Mouse (Mus musculus) kidney, postnatal 0 days (tissue): Measurements from ENCODE around the gene Prr11. TPM values are rescaled to one million over a fixed set of nuclear protein-coding genes. Genes with fewer than 3 reads are reported as not detected.

Experiments
- ATAC-seq: fragments of 200-750 bp; cut with Nextera tagmentation; replicated peaks from 2 replicates; pipeline ENCODE4 v1.8.0; 2017; ENCODE audit warnings: low read depth, moderate number of reproducible peaks, moderate TSS enrichment, moderate library complexity; ENCODE audit not compliant: low FRiP score
- DNase-seq: peaks from one replicate; pipeline ENCODE4 v3.0.0-alpha.2; 2016; ENCODE audit warnings: low spot score
- H3K27ac ChIP-seq: fragments of 300-500 bp; sonication (generic); 2 replicates; pipeline ENCODE4 v1.5.1; 2014; ENCODE audit warnings: mild to moderate bottlenecking
- H3K27me3 ChIP-seq: fragments of 300-500 bp; sonication (generic); 2 replicates; pipeline ENCODE4 v1.6.1; 2014; ENCODE audit warnings: low read length, mixed read lengths; ENCODE audit not compliant: insufficient read depth
- H3K36me3 ChIP-seq: fragments of 300-500 bp; sonication (generic); 2 replicates; pipeline ENCODE4 v1.6.1; 2014; ENCODE audit warnings: low read length, mixed read lengths; ENCODE audit not compliant: insufficient read depth
- H3K4me1 ChIP-seq: fragments of 300-500 bp; sonication (generic); replicated peaks from 2 replicates; pipeline ENCODE4 v1.6.1; 2014; ENCODE audit warnings: antibody characterized with exemption, low read length, mixed read lengths; ENCODE audit not compliant: insufficient read depth
- H3K4me2 ChIP-seq: fragments of 300-500 bp; sonication (generic); 2 replicates; pipeline ENCODE4 v1.6.1; 2014; ENCODE audit warnings: mild to moderate bottlenecking, low read length, moderate library complexity, mixed read lengths
- H3K4me3 ChIP-seq: fragments of 300-500 bp; sonication (generic); replicated peaks from 2 replicates; pipeline ENCODE4 v1.5.1; 2014; ENCODE audit warnings: low read depth, low read length
- H3K9ac ChIP-seq: fragments of 300-500 bp; sonication (generic); 2 replicates; pipeline ENCODE4 v1.6.1; 2014; ENCODE audit warnings: low read depth, low read length
- H3K9me3 ChIP-seq: fragments of 300-500 bp; sonication (generic); replicated peaks from 2 replicates; pipeline ENCODE4 v1.6.1; 2016; ENCODE audit warnings: low read length, inconsistent platforms, mixed read lengths
- CTCF ChIP-seq: IDR thresholded peaks from 2 replicates; pipeline ENCODE4 v1.5.1; 2016; ENCODE audit warnings: antibody characterized with exemption, low read depth, mild to moderate bottlenecking, moderate library complexity
- WGBS: fragments of 180-500 bp; shearing (Covaris S2); extraction: QIAGEN DNeasy Blood & Tissue Kit; methylation state at CpG from one replicate; pipeline ENCODE4 v1.1.7; 2014; 5-methylcytosine and 5-hydroxymethylcytosine counted together
- polyA plus RNA-seq: library from polyadenylated mRNA; unstranded; fragments of >200 nt; fragmentation: Nextera tagmentation; extraction: Ambion mirVana; gene quantifications from 2 replicates; pipeline ENCODE4 v1.2.1, GENCODE M21; 2015

Gene Prr11
- polyA plus RNA-seq, 1 experiment from 2014 or later = 4.0 TPM

DNA sequence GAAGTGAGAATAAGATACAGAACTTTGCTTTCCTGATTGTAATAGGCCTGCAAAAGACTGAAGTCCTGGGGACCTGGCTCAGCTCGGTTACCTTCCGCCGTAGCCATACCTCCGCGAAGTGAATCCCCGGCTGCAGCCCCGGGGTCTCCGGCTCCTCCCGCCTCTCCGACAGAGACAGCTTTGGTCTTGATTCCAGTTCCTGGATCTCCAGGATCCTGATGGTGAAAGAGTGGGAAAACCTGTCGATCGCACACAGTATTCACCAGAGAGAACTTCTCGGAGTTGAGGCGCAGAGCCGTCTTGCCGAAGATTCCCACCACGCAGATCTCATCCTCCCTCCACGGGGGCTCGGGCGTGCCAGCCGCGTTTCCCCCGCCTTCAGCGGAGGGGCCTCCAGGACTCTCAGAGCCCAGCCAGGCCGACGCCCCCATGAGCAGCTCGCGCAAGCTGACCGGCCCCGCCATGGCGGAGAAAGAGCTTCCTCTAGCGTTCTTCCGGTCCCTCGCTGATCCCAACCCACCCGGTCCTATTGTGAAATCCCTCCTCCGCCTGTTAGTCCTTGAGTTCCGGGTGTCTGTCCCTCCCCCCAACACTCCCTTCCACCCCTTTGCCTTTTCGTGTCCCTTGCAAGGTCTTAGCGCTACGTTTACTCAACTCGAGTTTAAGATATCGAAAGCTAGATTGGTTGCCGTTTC lies 22.1 kb downstream of the Prr11 start, which contains the start of gene Smg8:
TSS of gene Smg8 (minus strand) at position 485 of the 695 bp plus-strand sequence.
- Histone ChIP-seq H3K27ac (peak within 1 kb of the TSS; percentile 58), H3K4me1 (peaks cover 15% of the 10 kb centered on the region; the same call in 1 of the 2 replicates), H3K36me3 (peaks cover 17% of the 10 kb centered on the region; the same call in 1 of the 2 replicates), H3K4me2 (peak within 1 kb of the TSS; percentile 92), H3K27me3 (no peaks in the 10 kb centered on the region), H3K9ac (peak within 1 kb of the TSS; percentile 91), H3K4me3 (peak within 1 kb of the TSS; percentile 95), H3K9me3 (no peaks in the 10 kb centered on the region)
- under 1% methylated on average over 43 of the region's 43 CpGs for WGBS
- no peak for TF ChIP-seq CTCF
- DNase-seq = peak; percentile 97
- peak; percentile 85 for ATAC-seq

DNA sequence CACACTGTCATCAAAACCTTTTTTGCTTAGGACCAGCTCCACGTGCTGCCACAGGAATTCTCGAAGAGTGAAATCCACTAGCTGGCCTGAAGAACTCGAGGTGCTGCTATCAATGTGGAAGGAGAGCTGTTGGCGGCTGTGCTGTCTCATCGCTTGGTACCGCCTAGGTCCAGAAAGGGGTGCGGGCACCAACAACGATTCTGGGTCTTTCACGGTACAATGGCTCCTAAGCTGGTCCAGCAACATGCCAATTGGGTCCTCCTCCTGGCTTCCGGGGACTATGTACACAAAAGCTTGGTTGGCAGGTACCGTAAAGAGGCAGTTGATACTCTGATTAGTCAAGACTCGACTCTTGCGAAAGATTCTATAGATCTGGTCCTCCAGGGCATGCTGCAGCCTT lies 23.0 kb downstream of the Prr11 start:
- TF ChIP-seq CTCF = no peak
- peaks cover 16% of the 10 kb centered on the region; the same call in 1 of the 2 replicates for H3K36me3 ChIP-seq
- peak overlapping the region; percentile 95 for H3K4me3 ChIP-seq

DNA sequence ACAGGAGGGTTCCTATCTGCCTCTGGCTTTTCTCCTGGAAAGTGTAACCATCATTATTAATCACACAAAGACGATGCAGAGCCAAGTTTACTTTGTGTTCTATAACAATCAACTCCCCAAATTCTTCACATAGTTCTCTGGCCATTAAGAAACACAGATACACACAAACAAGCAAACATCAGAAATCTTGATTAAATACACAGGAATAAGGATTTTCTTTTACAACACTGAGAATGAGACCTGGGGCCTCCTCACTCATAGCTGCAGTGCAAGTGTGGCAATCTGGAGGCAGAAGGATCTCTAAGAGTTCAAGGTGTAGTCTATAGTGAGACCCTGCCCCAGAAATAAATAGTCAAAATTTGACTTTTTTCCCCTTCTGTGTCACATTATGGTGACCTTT lies 24.8 kb downstream of the Prr11 start:
- peaks cover 29% of the 10 kb centered on the region; the same call in 1 of the 2 replicates for H3K36me3 ChIP-seq
- H3K27me3 ChIP-seq = no peaks in the 10 kb centered on the region
- TF ChIP-seq CTCF = no peak
- H3K4me1 ChIP-seq = peaks cover 15% of the 10 kb centered on the region; the same call in 1 of the 2 replicates
- no peak overlapping the region for H3K4me3 ChIP-seq
- no peak overlapping the region for H3K27ac ChIP-seq
- H3K9ac ChIP-seq = no peak overlapping the region
- WGBS = 66% methylated on average over 1 of the region's 1 CpGs
- DNase-seq = no peak
- no peak overlapping the region for H3K4me2 ChIP-seq
- no peak for ATAC-seq
- H3K9me3 ChIP-seq = no peaks in the 10 kb centered on the region

More for the DNA sequence above, 23.0 kb downstream of the Prr11 start:
- Histone ChIP-seq H3K4me1 (peaks cover 15% of the 10 kb centered on the region; the same call in 1 of the 2 replicates), H3K4me2 (peak overlapping the region; percentile 92), H3K9ac (no peak overlapping the region; the same call in 1 of the 2 replicates), H3K9me3 (no peaks in the 10 kb centered on the region), H3K27me3 (no peaks in the 10 kb centered on the region), H3K27ac (no peak overlapping the region)
- DNase-seq = no peak
- WGBS = 88% methylated on average over 13 of the region's 13 CpGs
- no peak for ATAC-seq

- Histone ChIP-seq H3K27ac (peak within 1 kb of the TSS; percentile 33; the same call in 1 of the 2 replicates), H3K9ac (peak within 1 kb of the TSS; percentile 54), H3K27me3 (no peaks in the 10 kb centered on the region), H3K9me3 (no peaks in the 10 kb centered on the region), H3K4me1 (no peaks in the 10 kb centered on the region; the same call in 1 of the 2 replicates), H3K36me3 (peaks cover 8% of the 10 kb centered on the region), H3K4me2 (peak within 1 kb of the TSS; percentile 91), H3K4me3 (peak within 1 kb of the TSS; percentile 56)
- peak; percentile 27; the same call in 1 of the 2 replicates for TF ChIP-seq CTCF
- ATAC-seq = peak; percentile 89
- 0% methylated on average over 43 of the region's 43 CpGs for WGBS
- DNase-seq = peak; percentile 86
Observed at GRCm38 (mm10) chr11:87073866-87074440, 34.6 kb downstream of the Prr11 start, which contains the start of gene Gdpd1. Gdpd1 (minus strand) TSS chr11:87074062.

- ATAC-seq (peak; percentile 29; the same call in 1 of the 2 replicates), DNase-seq (peak; percentile 86)
- Histone ChIP-seq H3K27me3 (no peaks in the 10 kb centered on the region), H3K4me3 (peak overlapping the region; percentile 56), H3K27ac (peak overlapping the region; percentile 33; the same call in 1 of the 2 replicates), H3K36me3 (peaks cover 8% of the 10 kb centered on the region), H3K9me3 (no peaks in the 10 kb centered on the region), H3K4me1 (no peaks in the 10 kb centered on the region; the same call in 1 of the 2 replicates), H3K4me2 (peak overlapping the region; percentile 91), H3K9ac (peak overlapping the region; percentile 54)
- 2% methylated on average over 24 of the region's 24 CpGs for WGBS
- peak; percentile 57 for TF ChIP-seq CTCF
Observed at GRCm38 (mm10) chr11:87073343-87073865, 35.1 kb downstream of the Prr11 start.

- no peaks in the 10 kb centered on the region for H3K9me3 ChIP-seq
- 0 out of 2 replicates have a peak, but pooled peaks cover 3% of the 10 kb centered on the region for H3K36me3 ChIP-seq
- ATAC-seq (no peak), DNase-seq (no peak)
- no peak overlapping the region for H3K4me2 ChIP-seq
- no peak overlapping the region for H3K4me3 ChIP-seq
- 65% methylated on average over 3 of the region's 3 CpGs for WGBS
- TF ChIP-seq CTCF = no peak
- H3K27me3 ChIP-seq = no peaks in the 10 kb centered on the region
- no peak overlapping the region for H3K27ac ChIP-seq
- no peaks in the 10 kb centered on the region for H3K4me1 ChIP-seq
- no peak overlapping the region for H3K9ac ChIP-seq
Observed at GRCm38 (mm10) chr11:87062087-87062486, 46.4 kb downstream of the Prr11 start.
